ENCODE assay signal across 23 mouse cellular contexts in the genomic region with DNA sequence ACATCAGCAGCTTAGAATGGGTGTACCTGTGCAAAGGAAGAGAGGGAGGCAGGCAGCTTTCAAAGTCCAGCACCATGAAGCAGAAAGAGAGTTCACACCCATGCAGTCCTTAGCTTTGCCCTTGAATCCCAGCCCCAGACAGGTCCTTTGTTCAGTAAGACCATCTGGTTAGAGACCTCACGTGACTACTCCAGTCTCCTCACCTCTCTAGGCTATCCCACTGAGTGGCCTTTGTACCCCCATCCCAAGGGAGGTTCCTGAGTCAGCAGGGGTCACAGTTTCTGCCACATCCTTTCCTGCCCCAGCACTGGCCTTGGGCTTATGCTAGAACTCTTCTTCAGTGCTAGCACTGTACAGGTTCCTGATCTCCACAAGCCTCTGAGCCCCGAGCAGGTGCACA.
DNase-seq lines count a peak whose midpoint lies in the region; ATAC-seq lines count a peak whose summit lies in the region.
"Had no signal": no experiment of that assay in that cellular context is flagged by ENCODE, and none has a peak within 500 bp of the region (broad histone marks: within the 10 kb centered on the region; RNA-seq: fewer than 3 reads in every experiment).

No protein-coding gene starts in this region.

- H3K4me3 ChIP-seq in midbrain, embryonic 10.5 days: no peak overlapping the region
- no peak overlapping the region for H3K4me3 ChIP-seq in midbrain, embryonic 16.5 days (ENCODE audit: low read depth, low read length)
- H3K4me3 ChIP-seq in kidney, embryonic 16.5 days (ENCODE audit: low read length): no peak overlapping the region
- H3K4me3 ChIP-seq in limb, embryonic 10.5 days: no peak overlapping the region
- H3K4me3 ChIP-seq in neural tube, embryonic 15.5 days (replicated peaks): no peak overlapping the region
- H3K4me3 ChIP-seq: forebrain, embryonic 10.5 days; hindbrain, embryonic 12.5 days had no signal

- no peak for ATAC-seq in midbrain, embryonic 16.5 days
- ATAC-seq in kidney, embryonic 16.5 days (ENCODE audit: low FRiP score, low TSS enrichment): peak; percentile 27; the same call in 1 of the 2 replicates
- no peak for ATAC-seq in neural tube, embryonic 15.5 days (ENCODE audit: low FRiP score)
- ATAC-seq: activated CD4-positive, CD25-positive, alpha-beta regulatory T cell, adult 4 months; forebrain, postnatal 0 days; liver, postnatal 0 days; lung, postnatal 0 days; Patski had no signal

- peaks cover 44% of the 10 kb centered on the region for H3K4me1 ChIP-seq in midbrain, embryonic 10.5 days
- peaks cover 8% of the 10 kb centered on the region; the same call in 1 of the 2 replicates for H3K4me1 ChIP-seq in midbrain, embryonic 16.5 days (ENCODE audit: control insufficient read depth, insufficient read depth, low read length)
- peaks cover 3% of the 10 kb centered on the region; the same call in 1 of the 2 replicates for H3K4me1 ChIP-seq in kidney, embryonic 16.5 days (ENCODE audit: insufficient read depth, low read length)
- H3K4me1 ChIP-seq in limb, embryonic 10.5 days: peaks cover 6% of the 10 kb centered on the region; the same call in 1 of the 2 replicates
- H3K4me1 ChIP-seq in neural tube, embryonic 15.5 days: peaks cover 6% of the 10 kb centered on the region

- no peak overlapping the region for H3K9ac ChIP-seq in midbrain, embryonic 16.5 days (ENCODE audit: low read depth, low read length)
- H3K9ac ChIP-seq in kidney, embryonic 16.5 days (replicated peaks; ENCODE audit: low read length): no peak overlapping the region
- H3K9ac ChIP-seq in neural tube, embryonic 15.5 days (replicated peaks): no peak overlapping the region
- H3K9ac ChIP-seq: forebrain, postnatal 0 days; hindbrain, embryonic 12.5 days; liver, postnatal 0 days had no signal

- peak overlapping the region; percentile 42; the same call in 1 of the 2 replicates for H3K27ac ChIP-seq in midbrain, embryonic 10.5 days (replicated peaks)
- H3K27ac ChIP-seq in midbrain, embryonic 16.5 days (ENCODE audit: low read length): no peak overlapping the region
- no peak overlapping the region for H3K27ac ChIP-seq in kidney, embryonic 16.5 days (ENCODE audit: low read length)
- H3K27ac ChIP-seq in limb, embryonic 10.5 days: no peak overlapping the region
- H3K27ac ChIP-seq in neural tube, embryonic 15.5 days (replicated peaks): no peak overlapping the region
- H3K27ac ChIP-seq: forebrain, embryonic 10.5 days; hindbrain, embryonic 12.5 days; macrophage had no signal

- DNase-seq in cerebellum, adult 9-10 months: peak; percentile 33
- DNase-seq in cerebellum, postnatal 14 days: no peak
- no peak for DNase-seq in midbrain, embryonic 10.5 days (ENCODE audit: low spot score)
- peak; percentile 43 for DNase-seq in yolk sac, embryonic 10.5 days (ENCODE audit: low spot score)
- DNase-seq in limb, embryonic 10.5 days (ENCODE audit: low spot score): no peak
- DNase-seq: adrenal gland, postnatal 10 days; cerebellum, adult 8-10 months; forebrain, postnatal 0 days; gastrocnemius, postnatal 14 days; liver, postnatal 0 days; right cerebral cortex, postnatal 25 days; thymus, postnatal 14 days had no signal

- 57% methylated on average over 2 of the region's 2 CpGs for WGBS in midbrain, embryonic 10.5 days
- 73% methylated on average over 2 of the region's 2 CpGs for whole genome bisulfite sequencing in midbrain, embryonic 16.5 days
- WGBS in kidney, embryonic 16.5 days: 69% methylated on average over 2 of the region's 2 CpGs
- WGBS in limb, embryonic 10.5 days: 58% methylated on average over 2 of the region's 2 CpGs
- WGBS in neural tube, embryonic 15.5 days: 56% methylated on average over 2 of the region's 2 CpGs

- H3K4me2 ChIP-seq in midbrain, embryonic 16.5 days (ENCODE audit: low read length): no peak overlapping the region
- H3K4me2 ChIP-seq in kidney, embryonic 16.5 days (replicated peaks; ENCODE audit: low read depth, low read length): no peak overlapping the region
- no peak overlapping the region for H3K4me2 ChIP-seq in neural tube, embryonic 15.5 days
- H3K4me2 ChIP-seq: hindbrain, embryonic 12.5 days; liver, embryonic 11.5 days had no signal

- no peaks in the 10 kb centered on the region for H3K36me3 ChIP-seq in midbrain, embryonic 10.5 days
- no peaks in the 10 kb centered on the region for H3K36me3 ChIP-seq in midbrain, embryonic 16.5 days (ENCODE audit: control insufficient read depth, insufficient read depth, low read length)
- H3K36me3 ChIP-seq in kidney, embryonic 16.5 days (ENCODE audit: insufficient read depth, low read length): no peaks in the 10 kb centered on the region
- H3K36me3 ChIP-seq in limb, embryonic 10.5 days: no peaks in the 10 kb centered on the region
- no peaks in the 10 kb centered on the region for H3K36me3 ChIP-seq in neural tube, embryonic 15.5 days
- H3K36me3 ChIP-seq: forebrain, embryonic 10.5 days; G1E; hindbrain, embryonic 12.5 days had no signal

- no peaks in the 10 kb centered on the region for H3K9me3 ChIP-seq in midbrain, embryonic 10.5 days (replicated peaks)
- no peaks in the 10 kb centered on the region for H3K9me3 ChIP-seq in midbrain, embryonic 16.5 days (replicated peaks; ENCODE audit: control insufficient read depth, low read length, poor library complexity, severe bottlenecking)
- H3K9me3 ChIP-seq in kidney, embryonic 16.5 days (ENCODE audit: low read length): no peaks in the 10 kb centered on the region
- no peaks in the 10 kb centered on the region for H3K9me3 ChIP-seq in limb, embryonic 10.5 days (replicated peaks)
- H3K9me3 ChIP-seq in neural tube, embryonic 15.5 days (replicated peaks): no peaks in the 10 kb centered on the region
- H3K9me3 ChIP-seq: forebrain, embryonic 10.5 days; G1E; hindbrain, embryonic 12.5 days had no signal

- H3K27me3 ChIP-seq in midbrain, embryonic 10.5 days (ENCODE audit: low read depth, poor library complexity, severe bottlenecking): no peaks in the 10 kb centered on the region
- no peaks in the 10 kb centered on the region for H3K27me3 ChIP-seq in midbrain, embryonic 16.5 days (ENCODE audit: control insufficient read depth, insufficient read depth, low read depth, low read length)
- H3K27me3 ChIP-seq in kidney, embryonic 16.5 days (ENCODE audit: insufficient read depth, low read length): no peaks in the 10 kb centered on the region
- H3K27me3 ChIP-seq in limb, embryonic 10.5 days (ENCODE audit: low read depth, poor library complexity, severe bottlenecking): no peaks in the 10 kb centered on the region
- H3K27me3 ChIP-seq in neural tube, embryonic 15.5 days (replicated peaks): no peaks in the 10 kb centered on the region
- H3K27me3 ChIP-seq: hindbrain, embryonic 12.5 days; Patski had no signal

Comparison
In these comparisons a context has a peak if more than half of its experiments do, and no peak if none do; other contexts are left out.
1. DNase-seq: peak in cerebellum, adult 9-10 months (single experiment) and yolk sac, embryonic 10.5 days (single experiment); none in cerebellum, postnatal 14 days (0 of 2), midbrain, embryonic 10.5 days (single experiment) and limb, embryonic 10.5 days (single experiment).